Mouse (Mus musculus) megakaryocyte, embryonic 14.5 days (primary cell): Measurements from ENCODE around the gene Vta1.

Experiments
- FLI1 ChIP-seq: IDR thresholded peaks from 2 replicates; pipeline ENCODE4 v1.6.1; 2012; ENCODE audit warnings: low read length, inconsistent platforms, mixed read lengths
- GATA1 ChIP-seq: IDR thresholded peaks from 3 replicates; pipeline ENCODE4 v1.6.1; 2012; ENCODE audit warnings: mixed read lengths, low read length, inconsistent platforms, borderline replicate concordance

DNA sequence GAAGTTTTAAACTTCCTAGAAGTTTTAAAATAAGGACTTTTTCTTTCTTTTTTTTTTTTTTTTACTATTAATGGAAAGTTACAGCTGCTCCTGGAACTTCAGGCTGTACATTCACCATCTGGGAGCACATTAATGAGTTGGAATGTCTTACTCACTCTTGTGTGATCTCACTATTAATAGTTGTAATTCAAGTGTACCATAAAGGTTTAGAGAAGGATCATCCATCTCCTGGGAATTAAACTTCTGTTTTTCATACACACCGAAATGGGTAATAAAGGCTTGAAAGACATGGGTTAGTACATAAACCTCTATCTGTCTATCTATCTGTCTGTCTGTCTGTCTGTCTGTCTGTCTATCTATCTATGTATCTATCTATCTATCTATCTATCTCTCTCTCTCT is 87.1 kb downstream of the Vta1 start:
- TF ChIP-seq GATA1 = no peak
- no peak for TF ChIP-seq FLI1
